Mouse (Mus musculus) kidney, embryonic 14.5 days (tissue): ENCODE data around the gene Nos1ap. TPM values are rescaled to one million over a fixed set of nuclear protein-coding genes. Genes with fewer than 3 reads are reported as not detected.

ENCODE experiments used
- ATAC-seq: fragments of 200-750 bp; cut with Nextera tagmentation; 2 replicates; pipeline ENCODE4 v1.8.0; 2017; ENCODE audit warnings: moderate number of reproducible peaks, mild to moderate bottlenecking, moderate TSS enrichment, moderate library complexity; ENCODE audit not compliant: low FRiP score, low TSS enrichment
- H3K27ac ChIP-seq: fragments of 300-500 bp; sonication (generic); 2 replicates; pipeline ENCODE4 v1.5.1; 2014; ENCODE audit warnings: low read depth, mild to moderate bottlenecking, low read length, moderate library complexity, mixed read lengths
- H3K27me3 ChIP-seq: fragments of 300-500 bp; sonication (generic); 2 replicates; pipeline ENCODE4 v1.6.1; 2014; ENCODE audit warnings: mild to moderate bottlenecking, low read length; ENCODE audit not compliant: control insufficient read depth, insufficient read depth
- H3K36me3 ChIP-seq: fragments of 300-500 bp; sonication (generic); 2 replicates; pipeline ENCODE4 v1.6.1; 2014; ENCODE audit warnings: low read length, mixed read lengths; ENCODE audit not compliant: control insufficient read depth, insufficient read depth
- H3K4me1 ChIP-seq: fragments of 300-500 bp; sonication (generic); 2 replicates; pipeline ENCODE4 v1.6.1; 2014; ENCODE audit warnings: low read length, mixed read lengths; ENCODE audit not compliant: control insufficient read depth, insufficient read depth
- H3K4me2 ChIP-seq: fragments of 300-500 bp; sonication (generic); replicated peaks from 2 replicates; pipeline ENCODE4 v1.6.1; 2014; ENCODE audit warnings: low read depth, mild to moderate bottlenecking, low read length
- H3K4me3 ChIP-seq: fragments of 300-500 bp; sonication (generic); 2 replicates; pipeline ENCODE4 v1.5.1; 2014; ENCODE audit warnings: mild to moderate bottlenecking, low read length
- H3K9ac ChIP-seq: fragments of 300-500 bp; sonication (generic); 2 replicates; pipeline ENCODE4 v1.6.1; 2014; ENCODE audit warnings: low read depth, mild to moderate bottlenecking, low read length, moderate library complexity
- H3K9me3 ChIP-seq: fragments of 300-500 bp; sonication (generic); 2 replicates; pipeline ENCODE4 v1.6.1; 2016; ENCODE audit warnings: low read length; ENCODE audit not compliant: control insufficient read depth
- WGBS: fragments of 180-500 bp; shearing (Covaris S2); extraction: QIAGEN DNeasy Blood & Tissue Kit; methylation state at CpG from one replicate; pipeline ENCODE4 v1.1.7; 2014; 5-methylcytosine and 5-hydroxymethylcytosine counted together
- polyA plus RNA-seq: library from polyadenylated mRNA; unstranded; fragments of >200 nt; fragmentation: Nextera tagmentation; extraction: Ambion mirVana; gene quantifications from 2 replicates; pipeline ENCODE4 v1.2.1, GENCODE M21; 2014

Nos1ap gene
- polyA plus RNA-seq, 1 experiment from 2014 or later = 16.6 TPM

GRCm38 (mm10) chr1:170322046-170322445, 267.6 kb downstream of the Nos1ap start:
- Histone ChIP-seq H3K9me3 (no peaks in the 10 kb centered on the region), H3K9ac (no peak overlapping the region), H3K4me1 (no peaks in the 10 kb centered on the region), H3K36me3 (no peaks in the 10 kb centered on the region; the same call in 1 of the 2 replicates), H3K4me2 (no peak overlapping the region), H3K27ac (no peak overlapping the region), H3K4me3 (no peak overlapping the region), H3K27me3 (no peaks in the 10 kb centered on the region)
- WGBS = 65% methylated on average over 2 of the region's 2 CpGs
- no peak for ATAC-seq

GRCm38 (mm10) chr1:170311431-170311830, 278.2 kb downstream of the Nos1ap start:
- Histone ChIP-seq H3K27ac (no peak overlapping the region), H3K36me3 (no peaks in the 10 kb centered on the region), H3K9me3 (no peaks in the 10 kb centered on the region), H3K4me2 (no peak overlapping the region), H3K27me3 (no peaks in the 10 kb centered on the region), H3K9ac (no peak overlapping the region), H3K4me3 (no peak overlapping the region), H3K4me1 (no peaks in the 10 kb centered on the region)
- no peak for ATAC-seq
- WGBS = 83% methylated on average over 6 of the region's 6 CpGs

- ATAC-seq = no peak
- Histone ChIP-seq H3K27ac (no peak within 1 kb of the TSS), H3K27me3 (no peaks in the 10 kb centered on the region), H3K4me3 (no peak within 1 kb of the TSS), H3K9ac (no peak within 1 kb of the TSS), H3K4me1 (no peaks in the 10 kb centered on the region), H3K36me3 (no peaks in the 10 kb centered on the region), H3K4me2 (no peak within 1 kb of the TSS), H3K9me3 (no peaks in the 10 kb centered on the region)
- 86% methylated on average over 4 of the region's 4 CpGs for WGBS
Observed at GRCm38 (mm10) chr1:170308503-170308902, 281.2 kb downstream of the Nos1ap start, which contains the start of gene Spata46. Gene Spata46 (plus strand): TSS chr1:170308803.

GRCm38 (mm10) chr1:170306232-170306631, 283.4 kb downstream of the Nos1ap start, which contains the start of gene Gm7694:
Gene Gm7694 (minus strand): TSS chr1:170306332.
- Histone ChIP-seq H3K36me3 (no peaks in the 10 kb centered on the region), H3K27me3 (no peaks in the 10 kb centered on the region)

GRCm38 (mm10) chr1:170305002-170305401, 284.7 kb downstream of the Nos1ap start:
- Histone ChIP-seq H3K36me3 (no peaks in the 10 kb centered on the region), H3K4me2 (no peak overlapping the region), H3K27me3 (no peaks in the 10 kb centered on the region), H3K9ac (no peak overlapping the region), H3K4me1 (no peaks in the 10 kb centered on the region), H3K4me3 (no peak overlapping the region), H3K27ac (no peak overlapping the region), H3K9me3 (no peaks in the 10 kb centered on the region)
- no peak for ATAC-seq
- 87% methylated on average over 10 of the region's 10 CpGs for WGBS

More at GRCm38 (mm10) chr1:170306232-170306631, 283.4 kb downstream of the Nos1ap start, which contains the start of gene Gm7694:
- Histone ChIP-seq H3K4me1 (no peaks in the 10 kb centered on the region), H3K9ac (no peak within 1 kb of the TSS), H3K27ac (no peak within 1 kb of the TSS), H3K4me3 (no peak within 1 kb of the TSS), H3K9me3 (no peaks in the 10 kb centered on the region), H3K4me2 (no peak within 1 kb of the TSS)
- ATAC-seq = no peak
- WGBS = 93% methylated on average over 4 of the region's 4 CpGs

- Histone ChIP-seq H3K27me3 (no peaks in the 10 kb centered on the region), H3K9me3 (no peaks in the 10 kb centered on the region), H3K4me2 (no peak overlapping the region), H3K4me3 (no peak overlapping the region), H3K27ac (no peak overlapping the region), H3K36me3 (no peaks in the 10 kb centered on the region), H3K4me1 (no peaks in the 10 kb centered on the region), H3K9ac (no peak overlapping the region)
- ATAC-seq = no peak
- WGBS = 57% methylated on average over 6 of the region's 6 CpGs
Observed at GRCm38 (mm10) chr1:170303103-170303502, 286.6 kb downstream of the Nos1ap start.

GRCm38 (mm10) chr1:170302456-170302855, 287.2 kb downstream of the Nos1ap start:
- Histone ChIP-seq H3K4me2 (no peak overlapping the region), H3K27me3 (no peaks in the 10 kb centered on the region), H3K4me1 (no peaks in the 10 kb centered on the region), H3K9ac (no peak overlapping the region), H3K27ac (no peak overlapping the region), H3K36me3 (no peaks in the 10 kb centered on the region), H3K4me3 (no peak overlapping the region), H3K9me3 (no peaks in the 10 kb centered on the region)
- no peak for ATAC-seq
- WGBS = 86% methylated on average over 6 of the region's 6 CpGs

GRCm38 (mm10) chr1:170301686-170302085, 288.0 kb downstream of the Nos1ap start:
- Histone ChIP-seq H3K27ac (no peak overlapping the region), H3K4me3 (no peak overlapping the region), H3K9ac (no peak overlapping the region), H3K27me3 (no peaks in the 10 kb centered on the region), H3K4me1 (no peaks in the 10 kb centered on the region), H3K9me3 (no peaks in the 10 kb centered on the region), H3K4me2 (no peak overlapping the region), H3K36me3 (no peaks in the 10 kb centered on the region)
- ATAC-seq = no peak
- 91% methylated on average over 9 of the region's 9 CpGs for WGBS

- H3K9ac ChIP-seq = no peak overlapping the region
- no peaks in the 10 kb centered on the region for H3K27me3 ChIP-seq
- H3K9me3 ChIP-seq = no peaks in the 10 kb centered on the region
- H3K27ac ChIP-seq = no peak overlapping the region
- ATAC-seq = peak; percentile 69; the same call in 1 of the 2 replicates
- no peaks in the 10 kb centered on the region for H3K4me1 ChIP-seq
- 35% methylated on average over 4 of the region's 4 CpGs for WGBS
- no peak overlapping the region for H3K4me2 ChIP-seq
- H3K36me3 ChIP-seq = no peaks in the 10 kb centered on the region
- no peak overlapping the region for H3K4me3 ChIP-seq
Observed at GRCm38 (mm10) chr1:170299496-170299895, 290.2 kb downstream of the Nos1ap start.
